Mouse (Mus musculus): ENCODE data around the gene Fads2. TPM values are rescaled to one million over a fixed set of nuclear protein-coding genes. Genes with fewer than 3 reads are reported as not detected.

Gene Fads2
- polyA plus RNA-seq, 1 experiment: 157 TPM

DNA sequence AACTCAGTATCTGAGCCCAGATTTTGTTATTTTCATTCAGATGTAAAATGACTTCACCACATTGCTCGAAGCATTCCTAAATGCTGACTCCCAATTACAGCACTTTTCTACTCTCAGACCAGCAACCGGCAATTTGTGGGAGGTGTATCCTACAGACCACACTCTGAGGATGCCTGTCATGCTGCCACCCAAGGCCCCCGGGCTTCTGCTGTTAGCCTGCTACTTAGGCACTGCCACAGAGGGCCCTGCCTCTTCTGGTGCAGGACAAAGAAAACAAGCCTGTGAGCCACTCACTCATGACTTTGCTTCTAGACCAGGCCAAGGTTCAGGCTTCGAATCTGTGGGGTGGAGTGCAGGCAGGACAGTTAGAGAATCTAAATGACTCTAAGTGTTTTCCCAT, 11.4 kb upstream of the Fads2 start:
- Histone ChIP-seq H3K79me2 (ENCODE audit: control insufficient read depth, insufficient read depth) (no peaks in the 10 kb centered on the region), H3K36me3 (ENCODE audit: control insufficient read depth, insufficient read depth) (no peaks in the 10 kb centered on the region), H3K27me3 (ENCODE audit: control insufficient read depth, insufficient read depth, insufficient read length) (peaks cover 7% of the 10 kb centered on the region), H3K4me3 (no peak overlapping the region), H3K4me2 (ENCODE audit: low read depth) (no peak overlapping the region), H3ac (ENCODE audit: control insufficient read depth, insufficient read length) (no peak overlapping the region)
- TF ChIP-seq TCF12 (IDR thresholded peaks at IDR 0.05; ENCODE audit: insufficient read depth, poor library complexity, severe bottlenecking) (no peak), REST (IDR thresholded peaks at IDR 0.05; ENCODE audit: insufficient read depth, insufficient read length) (no peak), POLR2AphosphoS2 (IDR thresholded peaks at IDR 0.05; ENCODE audit: insufficient read length, low read depth) (no peak), MYOD1 (IDR thresholded peaks at IDR 0.05; ENCODE audit: control insufficient read depth in 1 of 3, insufficient read length in 2 of 3, low read depth in 2 of 3) (no peak), E2F4 (IDR thresholded peaks at IDR 0.05; ENCODE audit: insufficient read depth) (no peak), USF1 (IDR thresholded peaks at IDR 0.05; ENCODE audit: low read depth) (no peak), MYOG (IDR thresholded peaks at IDR 0.05; ENCODE audit: control insufficient read depth in 1 of 3, insufficient read depth in 1 of 3, insufficient read length in 2 of 3, low read depth in 2 of 3) (no peak), TCF3 (IDR thresholded peaks at IDR 0.05; ENCODE audit: insufficient read length, low read depth) (no peak), SRF (IDR thresholded peaks at IDR 0.05; ENCODE audit: control insufficient read depth, insufficient read length, low read depth) (no peak), MAX (IDR thresholded peaks at IDR 0.05; ENCODE audit: low read depth) (no peak), CEBPB (IDR thresholded peaks at IDR 0.05; ENCODE audit: insufficient read depth, poor library complexity, severe bottlenecking) (no peak), POLR2A (IDR thresholded peaks at IDR 0.05; ENCODE audit: insufficient read length, low read depth) (no peak)

DNA sequence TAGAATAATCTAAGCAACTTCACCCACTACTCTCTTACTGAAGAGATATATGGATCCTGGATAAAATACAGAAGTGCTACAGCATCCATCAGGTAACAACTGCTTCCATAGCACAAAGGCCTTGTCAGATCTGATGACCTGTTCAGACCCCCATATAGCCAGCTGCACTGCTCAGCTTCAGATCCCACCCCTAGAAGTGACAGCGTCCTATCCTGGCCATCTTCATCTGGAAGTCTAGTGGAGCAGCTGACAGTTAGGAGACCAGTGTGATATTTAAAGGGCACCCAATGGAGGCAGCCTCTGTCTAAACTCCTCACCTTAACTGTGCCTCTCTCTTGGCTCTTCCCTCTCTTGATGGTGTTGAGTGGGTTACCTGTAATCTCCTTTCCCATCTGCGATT, 7.1 kb upstream of the Fads2 start:
- Histone ChIP-seq H3K4me2 (ENCODE audit: low read depth) (no peak overlapping the region), H3K4me3 (no peak overlapping the region), H3K27me3 (ENCODE audit: control insufficient read depth, insufficient read depth, insufficient read length) (no peaks in the 10 kb centered on the region), H3K79me2 (ENCODE audit: control insufficient read depth, insufficient read depth) (no peaks in the 10 kb centered on the region), H3K36me3 (ENCODE audit: control insufficient read depth, insufficient read depth) (no peaks in the 10 kb centered on the region), H3ac (ENCODE audit: control insufficient read depth, insufficient read length) (no peak overlapping the region)
- TF ChIP-seq POLR2AphosphoS2 (IDR thresholded peaks at IDR 0.05; ENCODE audit: insufficient read length, low read depth) (no peak), POLR2A (IDR thresholded peaks at IDR 0.05; ENCODE audit: insufficient read length, low read depth) (no peak), REST (IDR thresholded peaks at IDR 0.05; ENCODE audit: insufficient read depth, insufficient read length) (no peak), MYOD1 (IDR thresholded peaks at IDR 0.05; ENCODE audit: control insufficient read depth in 1 of 3, insufficient read length in 2 of 3, low read depth in 2 of 3) (no peak)

DNA sequence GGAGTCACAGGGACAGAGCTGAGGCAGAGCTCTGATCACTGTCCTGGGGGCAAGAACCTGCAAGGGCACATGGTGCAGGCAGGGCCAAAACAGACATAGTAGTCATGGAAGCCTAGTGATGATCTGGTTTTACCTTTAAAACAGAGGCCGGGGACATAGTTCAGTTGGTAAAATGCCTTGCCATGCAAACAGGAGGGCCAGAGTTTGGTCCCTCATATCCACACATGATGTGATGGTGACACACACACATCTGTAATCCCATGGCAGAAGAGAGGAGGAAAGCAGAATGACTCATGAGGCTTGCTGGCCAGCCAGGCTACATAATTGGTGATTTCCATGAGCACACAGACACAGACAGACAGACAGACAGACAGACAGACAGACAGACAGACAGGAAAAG, 6.6 kb upstream of the Fads2 start:
- H3K4me3 ChIP-seq: no peak overlapping the region
- no peaks in the 10 kb centered on the region for H3K79me2 ChIP-seq (ENCODE audit: control insufficient read depth, insufficient read depth)
- no peak for TF ChIP-seq TCF12 (IDR thresholded peaks at IDR 0.05; ENCODE audit: insufficient read depth, poor library complexity, severe bottlenecking)
- no peak for TF ChIP-seq SRF (IDR thresholded peaks at IDR 0.05; ENCODE audit: control insufficient read depth, insufficient read length, low read depth)
- H3ac ChIP-seq (ENCODE audit: control insufficient read depth, insufficient read length): no peak overlapping the region
- H3K36me3 ChIP-seq (ENCODE audit: control insufficient read depth, insufficient read depth): no peaks in the 10 kb centered on the region
- H3K27me3 ChIP-seq (ENCODE audit: control insufficient read depth, insufficient read depth, insufficient read length): no peaks in the 10 kb centered on the region
- H3K4me2 ChIP-seq (ENCODE audit: low read depth): no peak overlapping the region

DNA sequence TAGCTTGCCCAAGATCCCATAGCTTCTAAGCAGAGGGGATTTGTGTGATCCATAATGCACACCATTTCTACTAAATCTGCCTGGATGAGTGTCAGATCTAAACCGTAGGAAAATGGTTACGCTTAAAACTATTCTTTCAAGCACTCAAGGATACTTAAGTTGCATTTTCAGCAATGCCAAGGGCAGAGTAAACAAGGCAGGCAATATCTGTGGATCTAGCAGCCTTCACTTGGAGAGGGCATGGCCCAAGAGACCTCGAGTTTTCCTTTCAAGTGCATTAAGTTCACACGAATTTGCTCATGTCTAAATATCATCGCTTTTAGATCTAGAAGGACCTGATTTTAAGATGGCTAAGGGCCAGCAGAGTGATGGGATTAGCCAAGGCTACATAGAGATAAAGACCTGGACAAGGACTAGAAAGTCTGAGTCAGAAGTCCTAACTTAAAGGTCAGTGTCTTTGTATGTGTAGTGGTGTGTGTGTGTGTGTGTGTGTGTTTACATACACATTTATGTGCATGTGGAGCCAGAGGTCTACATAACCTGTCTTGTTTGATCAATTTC, 5.6 kb upstream of the Fads2 start:
- Histone ChIP-seq H3K79me2 (ENCODE audit: control insufficient read depth, insufficient read depth) (no peaks in the 10 kb centered on the region), H3K4me2 (ENCODE audit: low read depth) (no peak overlapping the region), H3K36me3 (ENCODE audit: control insufficient read depth, insufficient read depth) (no peaks in the 10 kb centered on the region), H3K27me3 (ENCODE audit: control insufficient read depth, insufficient read depth, insufficient read length) (no peaks in the 10 kb centered on the region), H3ac (ENCODE audit: control insufficient read depth, insufficient read length) (no peak overlapping the region), H3K4me3 (no peak overlapping the region)
- TF ChIP-seq CEBPB (IDR thresholded peaks at IDR 0.05; ENCODE audit: insufficient read depth, poor library complexity, severe bottlenecking) (no peak), MYOD1 (IDR thresholded peaks at IDR 0.05; ENCODE audit: control insufficient read depth in 1 of 3, insufficient read length in 2 of 3, low read depth in 2 of 3) (no peak), SRF (IDR thresholded peaks at IDR 0.05; ENCODE audit: control insufficient read depth, insufficient read length, low read depth) (no peak), TCF12 (IDR thresholded peaks at IDR 0.05; ENCODE audit: insufficient read depth, poor library complexity, severe bottlenecking) (no peak), E2F4 (IDR thresholded peaks at IDR 0.05; ENCODE audit: insufficient read depth) (no peak), REST (IDR thresholded peaks at IDR 0.05; ENCODE audit: insufficient read depth, insufficient read length) (no peak), MAX (IDR thresholded peaks at IDR 0.05; ENCODE audit: low read depth) (no peak)

DNA sequence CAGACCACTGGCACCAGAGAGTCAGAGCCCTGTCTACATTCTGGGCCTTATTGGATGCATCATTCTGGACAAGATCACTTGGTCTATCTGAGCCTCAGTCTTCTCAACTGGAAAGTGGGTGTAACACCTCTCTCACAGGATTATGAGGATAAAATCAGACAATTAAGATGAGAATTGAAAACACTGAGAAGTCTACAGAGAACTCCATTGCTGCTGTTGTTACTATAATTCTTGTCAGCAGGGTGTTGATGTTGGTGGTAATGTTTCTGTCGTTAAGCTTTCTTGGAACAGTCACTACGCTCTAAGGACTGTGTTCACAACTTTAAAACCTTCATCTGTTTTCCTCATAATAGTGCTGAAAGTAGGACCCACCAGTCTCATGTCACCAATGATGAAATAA, 5.1 kb upstream of the Fads2 start:
- Histone ChIP-seq H3ac (ENCODE audit: control insufficient read depth, insufficient read length) (no peak overlapping the region), H3K36me3 (ENCODE audit: control insufficient read depth, insufficient read depth) (no peaks in the 10 kb centered on the region), H3K4me3 (no peak overlapping the region), H3K4me2 (ENCODE audit: low read depth) (no peak overlapping the region), H3K79me2 (ENCODE audit: control insufficient read depth, insufficient read depth) (no peaks in the 10 kb centered on the region), H3K27me3 (ENCODE audit: control insufficient read depth, insufficient read depth, insufficient read length) (no peaks in the 10 kb centered on the region)
- no peak for TF ChIP-seq USF1 (IDR thresholded peaks at IDR 0.05; ENCODE audit: low read depth)
- TF ChIP-seq TCF12 (IDR thresholded peaks at IDR 0.05; ENCODE audit: insufficient read depth, poor library complexity, severe bottlenecking): no peak
- TF ChIP-seq MYOG (IDR thresholded peaks at IDR 0.05; ENCODE audit: control insufficient read depth in 1 of 3, insufficient read depth in 1 of 3, insufficient read length in 2 of 3, low read depth in 2 of 3): no peak
- TF ChIP-seq MYOD1 (IDR thresholded peaks at IDR 0.05; ENCODE audit: control insufficient read depth in 1 of 3, insufficient read length in 2 of 3, low read depth in 2 of 3): no peak
- no peak for TF ChIP-seq MAX (IDR thresholded peaks at IDR 0.05; ENCODE audit: low read depth)
- no peak for TF ChIP-seq E2F4 (IDR thresholded peaks at IDR 0.05; ENCODE audit: insufficient read depth)
- TF ChIP-seq SRF (IDR thresholded peaks at IDR 0.05; ENCODE audit: control insufficient read depth, insufficient read length, low read depth): no peak
- TF ChIP-seq REST (IDR thresholded peaks at IDR 0.05; ENCODE audit: insufficient read depth, insufficient read length): no peak
- TF ChIP-seq POLR2AphosphoS2 (IDR thresholded peaks at IDR 0.05; ENCODE audit: insufficient read length, low read depth): no peak
- TF ChIP-seq CEBPB (IDR thresholded peaks at IDR 0.05; ENCODE audit: insufficient read depth, poor library complexity, severe bottlenecking): no peak
- TF ChIP-seq POLR2A (IDR thresholded peaks at IDR 0.05; ENCODE audit: insufficient read length, low read depth): no peak
- TF ChIP-seq TCF3 (IDR thresholded peaks at IDR 0.05; ENCODE audit: insufficient read length, low read depth): no peak
